Mouse (Mus musculus) embryonic stem cell, embryonic (primary cell): ENCODE results near the gene Acly.

ENCODE experiments used
- CTCF ChIA-PET, 4 experiments: fragments of 300-600 bp in 2 of 4; fragments of 350-600 bp in 2 of 4; sonication (Branson Sonifier 250); formaldehyde crosslinking; loops; one replicate each; lab custom pipeline; 2022; ENCODE audit warnings: inconsistent platforms in 2 of 4; lab: Charles Lee
- POLR2A ChIA-PET, 4 experiments: fragments of 300-600 bp in 2 of 4; fragments of 350-600 bp in 2 of 4; sonication (Branson Sonifier 250); formaldehyde crosslinking; loops; one replicate each; lab custom pipeline; 2022; ENCODE audit warnings: antibody characterized with exemption in 4 of 4, inconsistent platforms in 1 of 4; lab: Charles Lee

Gene Acly

DNA sequence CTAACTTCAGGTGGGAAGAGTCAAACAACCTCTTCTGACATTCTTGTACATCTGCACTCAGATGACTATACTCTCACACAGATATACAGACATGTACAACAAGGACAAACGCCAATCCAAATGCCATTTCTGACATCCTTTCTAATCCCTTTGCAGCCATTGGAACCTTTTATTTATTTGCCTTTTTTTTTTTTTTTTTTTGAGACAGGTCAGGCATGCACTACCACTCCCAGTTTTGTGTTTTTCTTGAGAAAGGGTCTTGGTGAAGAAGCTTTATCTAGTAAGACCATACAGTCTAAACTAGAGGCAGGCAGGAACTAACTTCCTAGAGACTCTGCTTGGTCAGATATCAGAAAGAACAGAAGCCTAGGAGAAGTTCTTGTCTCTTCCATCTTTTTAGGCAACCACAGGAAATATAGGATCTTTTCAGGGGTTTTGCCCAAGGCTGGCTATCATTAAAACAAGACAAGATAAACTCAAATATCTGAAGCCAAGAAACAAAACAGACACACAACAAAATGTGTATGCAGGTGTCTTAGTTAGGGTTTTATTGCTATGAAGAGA, 62.5 kb downstream of the Acly start:
- POLR2A ChIA-PET, result interaction anchor here in 2 of 4 experiments (0.6 to 1.6 kb wide), 6 partner anchors 9 to 833 kb away, joined by 3 to 8 read pairs (median 4); partner anchors contain the start of gene Acly (in 1 of the 2)
- CTCF ChIA-PET, result interaction anchor here in 1 of 4 experiments (0.5 kb wide), 1 partner anchor 40 kb away, joined by 3 read pairs; no protein-coding TSS in a partner anchor

DNA sequence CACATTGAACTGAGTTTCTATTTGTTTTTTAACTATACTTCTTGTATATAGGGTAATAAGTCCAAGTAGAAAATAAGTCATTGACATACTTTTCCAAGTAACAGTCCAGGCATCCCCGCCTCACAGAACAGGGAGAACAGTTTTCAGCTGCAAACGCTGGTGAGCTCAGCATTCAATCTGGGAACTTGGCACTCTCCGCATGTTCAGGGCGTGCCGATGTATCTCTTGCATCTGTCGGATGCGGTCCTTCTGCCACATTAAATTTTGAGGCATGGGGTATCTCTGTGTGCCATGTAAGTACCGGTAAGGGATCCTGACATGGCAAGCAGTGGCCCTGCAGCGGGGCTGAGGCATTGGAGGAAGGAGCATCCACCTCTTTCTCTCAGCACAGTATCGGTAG, 65.1 kb downstream of the Acly start:
- ChIA-PET CTCF (interaction anchor here in 1 of 4 experiments (1.0 kb wide), 1 partner anchor 66 kb away, joined by 3 read pairs; the partner anchor contains the start of gene Jup), POLR2A (interaction anchor here in 3 of 4 experiments (0.9 to 3.9 kb wide), 6 partner anchors 8 to 143 kb away, joined by 3 to 23 read pairs (median 4); partner anchors contain the start of genes Eif1 (in 1 of the 3) and Klhl11 (in 1 of the 3))

DNA sequence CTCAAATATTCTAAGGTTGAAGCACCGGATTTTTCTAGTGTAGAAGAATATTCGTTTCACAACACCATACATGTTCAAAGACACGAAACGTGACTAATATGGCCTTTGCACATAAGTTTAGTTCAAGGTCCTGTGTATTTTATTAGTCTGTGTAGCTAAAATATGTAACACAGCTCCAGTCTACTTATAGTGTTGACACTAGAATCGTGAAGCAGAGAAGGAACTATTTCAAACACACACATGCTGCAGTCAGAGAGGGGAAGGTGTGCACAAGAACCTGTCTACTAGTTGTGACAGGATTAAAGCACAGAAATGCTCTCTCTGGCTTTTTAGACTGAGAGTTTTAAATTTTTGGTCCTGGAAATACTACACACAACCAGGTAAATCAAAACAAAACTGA, 70.1 kb downstream of the Acly start:
- ChIA-PET CTCF (interaction anchor here in 2 of 4 experiments (1.4 to 1.5 kb wide), 2 partner anchors 15 to 304 kb away, joined by 3 to 6 read pairs; partner anchors contain the start of gene Klhl11 (in 1 of the 2)), POLR2A (interaction anchor here in 3 of 4 experiments (1.0 to 4.8 kb wide), 12 partner anchors 10 to 138 kb away, joined by 3 to 30 read pairs (median 6); partner anchors contain the start of genes Klhl11 (in 3 of the 3), Acly (in 1 of the 3), Eif1 (in 1 of the 3) and Jup (in 1 of the 3))

DNA sequence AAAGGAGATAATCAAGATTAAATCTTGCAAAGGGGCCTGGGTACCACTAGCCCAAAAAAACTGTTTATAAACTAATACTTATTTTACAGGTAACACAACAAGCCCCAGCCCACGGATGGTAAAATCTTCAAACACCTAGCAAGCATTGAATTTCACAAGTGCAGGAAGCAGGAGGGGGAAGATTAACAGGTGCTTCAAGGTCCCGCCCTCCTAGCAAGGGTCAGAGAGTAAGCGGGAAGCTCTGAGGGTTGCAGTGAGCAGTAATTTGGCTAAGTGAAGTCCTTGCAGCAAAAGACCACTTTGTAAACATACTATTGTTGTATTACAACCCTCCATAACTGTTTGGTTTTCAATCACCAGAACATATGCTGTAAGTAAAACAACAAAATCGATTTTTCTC, 70.6 kb downstream of the Acly start:
- POLR2A ChIA-PET, result interaction anchor here in 3 of 4 experiments (1.1 to 4.8 kb wide), 12 partner anchors 11 to 137 kb away, joined by 4 to 30 read pairs (median 6); partner anchors contain the start of genes Klhl11 (in 3 of the 3), Acly (in 1 of the 3), Eif1 (in 1 of the 3) and Jup (in 1 of the 3)
- CTCF ChIA-PET, result interaction anchor here in 1 of 4 experiments (1.4 kb wide), 1 partner anchor 305 kb away, joined by 3 read pairs; no protein-coding TSS in a partner anchor

DNA sequence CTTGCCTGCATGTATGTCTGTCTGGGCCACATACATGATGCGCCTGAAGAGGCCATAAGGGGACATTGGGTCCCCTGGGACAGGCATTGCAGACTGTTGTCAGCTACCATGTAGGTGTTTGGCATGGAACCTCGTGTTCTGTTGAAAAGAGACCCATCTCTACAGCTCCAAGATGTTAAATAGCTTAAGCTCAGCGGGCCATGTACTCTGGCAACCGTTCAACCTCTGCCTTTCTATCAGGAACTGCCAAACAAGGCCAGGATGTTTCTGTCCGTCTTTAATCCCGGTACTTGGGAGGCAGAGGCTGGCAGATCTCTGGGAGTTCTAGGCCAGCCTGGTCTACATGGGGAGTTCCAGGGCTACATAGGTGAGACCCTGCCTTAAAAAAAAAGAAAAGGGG, 85.2 kb downstream of the Acly start:
- POLR2A ChIA-PET, result interaction anchor here in 2 of 4 experiments (1.1 to 2.7 kb wide), 8 partner anchors 29 to 87 kb away, joined by 3 to 10 read pairs (median 4); partner anchors contain the start of genes Klhl11 (in 2 of the 2), Acly (in 1 of the 2), Hap1 (in 1 of the 2) and Jup (in 1 of the 2)
- CTCF ChIA-PET, result interaction anchor here in 1 of 4 experiments (0.6 kb wide), 1 partner anchor 1079 kb away, joined by 5 read pairs; no protein-coding TSS in a partner anchor

DNA sequence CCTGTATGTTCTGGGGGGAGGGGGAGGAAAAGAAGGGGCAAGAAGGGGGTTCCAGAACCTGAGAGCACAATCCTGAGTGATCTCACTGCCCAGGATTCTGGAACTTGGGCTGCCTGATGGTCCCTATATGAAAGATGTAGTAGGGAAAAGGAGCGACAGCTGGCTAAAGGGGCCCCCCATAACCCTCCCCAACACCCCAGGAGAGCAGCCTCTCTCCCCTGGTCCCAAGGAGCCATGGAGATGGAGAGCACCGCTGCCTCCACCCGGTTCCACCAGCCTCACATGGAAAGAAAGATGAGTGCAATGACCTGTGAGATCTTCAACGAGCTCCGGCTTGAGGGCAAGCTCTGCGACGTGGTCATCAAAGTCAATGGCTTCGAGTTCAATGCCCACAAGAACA, 86.0 kb downstream of the Acly start, which contains the start of the genes Nt5c3b and Klhl10:
Gene Nt5c3b, minus strand, starts transcription at position 12 of the 400 bp plus-strand sequence.
Gene Klhl10, plus strand, starts transcription at position 121 of the 400 bp plus-strand sequence.
- ChIA-PET CTCF (interaction anchor here in 3 of 4 experiments (0.5 to 1.5 kb wide), 7 partner anchors 16 to 1078 kb away, joined by 3 to 6 read pairs (median 4); no protein-coding TSS in a partner anchor), POLR2A (interaction anchor here (0.7 to 2.7 kb wide), 14 partner anchors 10 to 120 kb away, joined by 3 to 10 read pairs (median 4); partner anchors contain the start of genes Klhl11 (in 3 of the 4) and Acly (in 1 of the 4))

DNA sequence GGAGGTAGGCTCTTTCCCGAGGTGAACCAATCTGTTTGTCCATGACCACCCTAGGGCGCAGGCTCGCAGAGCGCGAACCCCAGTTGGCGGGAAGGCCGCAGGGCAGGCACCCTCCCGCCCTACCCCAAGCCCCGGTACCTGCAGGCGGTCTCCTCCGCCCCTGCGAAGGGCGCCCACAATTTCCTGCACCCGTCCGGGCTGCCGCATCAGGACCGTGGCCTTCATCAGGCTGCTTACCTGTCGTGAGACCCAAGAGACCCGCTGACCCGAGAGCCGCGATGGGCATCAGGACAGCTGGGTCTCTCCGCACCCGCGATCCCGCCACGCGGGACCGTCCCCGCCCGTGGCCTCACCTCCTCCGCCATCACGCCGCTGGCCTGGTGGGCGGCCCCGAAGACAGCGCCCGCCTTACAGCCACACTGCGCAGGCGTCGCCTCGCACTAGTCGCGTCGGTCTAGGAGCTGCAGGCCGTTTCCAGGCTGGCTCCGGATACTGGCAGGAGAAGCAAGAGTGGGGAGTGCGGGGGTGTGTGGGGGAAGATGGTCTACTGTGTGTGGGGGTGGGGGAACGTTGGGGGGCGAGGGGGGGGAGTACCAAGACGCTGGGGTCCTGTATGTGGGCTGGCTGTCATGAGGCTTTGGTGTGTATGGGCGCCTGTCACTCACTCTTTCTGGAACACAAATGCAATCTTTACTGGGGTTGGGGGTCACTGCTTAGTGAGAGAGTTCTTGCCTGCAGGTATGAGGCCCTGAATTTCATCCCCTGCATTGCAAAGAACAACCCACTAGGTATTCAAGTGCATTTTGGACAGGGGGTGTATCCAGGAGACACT, 86.9 kb downstream of the Acly start:
- POLR2A ChIA-PET, result interaction anchor here (0.5 to 2.7 kb wide), 22 partner anchors 9 to 119 kb away, joined by 3 to 10 read pairs (median 4); partner anchors contain the start of genes Klhl11 (in 2 of the 4), Acly (in 1 of the 4) and Hap1 (in 1 of the 4)

DNA sequence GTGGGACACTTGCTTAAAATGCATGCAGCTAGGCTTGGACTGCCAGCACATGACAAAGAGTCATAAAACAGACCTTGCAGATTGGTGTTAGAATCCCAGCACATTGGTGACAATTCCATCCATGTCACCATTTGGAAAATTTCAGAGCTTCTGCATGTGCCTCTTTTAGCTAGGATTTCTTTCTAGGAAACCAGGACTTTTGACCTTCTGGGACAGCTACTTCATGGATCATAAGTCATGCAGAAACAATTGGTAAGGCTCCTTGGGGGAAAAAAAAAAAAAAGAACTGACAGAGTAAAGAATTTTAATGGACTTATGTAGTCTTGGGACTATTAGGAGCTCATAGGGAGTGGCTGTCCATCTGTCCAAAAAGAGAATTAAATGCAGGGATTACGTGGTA, 89.9 kb downstream of the Acly start:
- ChIA-PET POLR2A (interaction anchor here in 3 of 4 experiments (0.6 to 1.7 kb wide), 8 partner anchors 34 to 220 kb away, joined by 3 to 4 read pairs (median 3); partner anchors contain the start of genes Klhl11 (in 2 of the 3) and Eif1 (in 1 of the 3)), CTCF (interaction anchor here in 3 of 4 experiments (0.6 to 1.2 kb wide), 6 partner anchors 13 to 173 kb away, joined by 3 to 5 read pairs (median 3); partner anchors contain the start of genes Jup (in 2 of the 3) and Klhl11 (in 1 of the 3))

More for the DNA sequence above, 86.9 kb downstream of the Acly start:
- CTCF ChIA-PET, result interaction anchor here in 3 of 4 experiments (0.6 to 1.5 kb wide), 7 partner anchors 8 to 158 kb away, joined by 3 to 10 read pairs (median 3); no protein-coding TSS in a partner anchor

DNA sequence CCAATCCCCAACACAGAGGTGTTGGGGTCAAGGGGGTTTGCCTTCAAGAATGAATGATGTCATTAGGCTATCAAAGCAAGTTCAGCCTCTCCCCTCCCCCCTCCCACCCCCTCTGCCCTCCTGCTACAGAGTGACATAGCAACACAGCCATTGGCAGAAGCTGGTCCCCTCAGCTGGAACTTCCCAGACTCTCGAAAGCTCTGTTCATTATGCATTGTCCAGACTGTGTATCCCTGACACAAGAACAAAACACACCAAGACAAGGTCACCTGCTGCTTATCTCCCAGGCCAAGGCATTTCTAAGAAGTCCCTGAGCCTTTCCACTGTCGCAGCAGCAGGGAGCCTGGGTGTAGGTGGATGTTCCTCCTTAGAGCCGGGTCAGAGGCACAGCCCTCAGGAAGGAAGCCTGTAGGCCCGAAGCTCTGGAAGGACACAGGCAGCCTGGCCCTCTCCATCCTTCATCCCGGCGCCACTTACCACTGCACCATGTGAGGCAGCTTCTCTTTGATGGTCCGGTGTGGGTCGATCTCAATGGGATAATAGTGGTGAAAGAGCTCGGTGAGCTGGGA, 92.0 kb downstream of the Acly start:
- ChIA-PET POLR2A (interaction anchor here (0.6 to 2.4 kb wide), 54 partner anchors 8 to 1895 kb away, joined by 3 to 18 read pairs (median 4); partner anchors contain the start of genes Acly (in 2 of the 4), Eif1 (in 2 of the 4), Jup (in 2 of the 4) and Klhl11 (in 2 of the 4)), CTCF (interaction anchor here (0.6 to 1.5 kb wide), 11 partner anchors 22 to 259 kb away, joined by 3 to 10 read pairs (median 4); partner anchors contain the start of gene Klhl11 (in 1 of the 4))

DNA sequence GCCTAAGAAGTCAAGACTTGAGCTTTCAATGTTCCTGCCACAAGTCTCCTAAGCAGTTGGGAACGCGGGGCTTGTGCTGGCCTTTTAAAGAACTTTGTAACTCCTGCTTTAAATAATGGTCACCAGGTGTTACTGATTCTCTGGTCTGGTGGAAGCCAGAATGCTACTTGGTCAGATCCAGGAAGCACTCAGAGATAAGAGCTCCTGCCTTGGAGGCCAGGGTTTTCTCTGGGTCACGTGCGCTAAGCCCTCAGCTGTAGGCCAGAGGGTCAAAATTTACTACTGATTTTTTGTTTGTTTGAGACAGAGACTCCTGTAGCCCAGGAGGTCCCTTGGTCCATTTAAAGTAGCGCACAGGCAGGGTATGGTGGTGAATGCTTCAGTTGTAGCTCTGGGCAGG, 95.8 kb downstream of the Acly start:
- ChIA-PET CTCF (interaction anchor here in 3 of 4 experiments (0.5 to 1.2 kb wide), 7 partner anchors 9 to 314 kb away, joined by 3 to 10 read pairs (median 3); partner anchors contain the start of gene Hap1 (in 1 of the 3)), POLR2A (interaction anchor here in 2 of 4 experiments (0.9 to 2.6 kb wide), 15 partner anchors 9 to 112 kb away, joined by 3 to 8 read pairs (median 4); partner anchors contain the start of genes Klhl10 (in 2 of the 2), Klhl11 (in 2 of the 2), Nt5c3b (in 2 of the 2) and Acly (in 1 of the 2))

DNA sequence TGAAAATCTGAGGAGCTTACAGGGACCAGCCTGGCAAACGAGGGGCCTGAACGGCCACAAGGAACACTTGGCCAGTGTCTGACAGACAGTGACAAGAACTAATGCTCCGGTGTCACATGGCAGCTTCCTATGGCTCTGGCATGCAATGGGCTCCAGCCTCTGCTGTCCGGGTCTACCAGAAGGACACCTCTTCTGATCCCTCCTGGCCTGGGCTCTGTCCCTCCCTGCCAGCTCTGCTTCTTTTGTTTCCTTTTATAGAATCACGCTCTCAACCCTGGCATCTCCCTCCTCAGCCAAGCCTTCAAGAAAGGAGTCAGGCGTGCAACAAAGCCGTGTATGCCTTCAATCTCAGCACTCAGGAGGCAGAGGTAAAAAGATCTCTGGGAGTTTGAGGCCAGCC, 97.7 kb downstream of the Acly start:
- CTCF ChIA-PET, result interaction anchor here in 1 of 4 experiments (0.6 to 1.3 kb wide), 4 partner anchors 22 to 702 kb away, joined by 3 to 4 read pairs (median 3); partner anchors contain the start of gene Nkiras2
- POLR2A ChIA-PET, result interaction anchor here (0.6 to 2.6 kb wide), 14 partner anchors 9 to 189 kb away, joined by 3 to 12 read pairs (median 6); partner anchors contain the start of genes Acly (in 1 of the 4), Eif1 (in 1 of the 4), Fkbp10 (in 1 of the 4) and Jup (in 1 of the 4)

DNA sequence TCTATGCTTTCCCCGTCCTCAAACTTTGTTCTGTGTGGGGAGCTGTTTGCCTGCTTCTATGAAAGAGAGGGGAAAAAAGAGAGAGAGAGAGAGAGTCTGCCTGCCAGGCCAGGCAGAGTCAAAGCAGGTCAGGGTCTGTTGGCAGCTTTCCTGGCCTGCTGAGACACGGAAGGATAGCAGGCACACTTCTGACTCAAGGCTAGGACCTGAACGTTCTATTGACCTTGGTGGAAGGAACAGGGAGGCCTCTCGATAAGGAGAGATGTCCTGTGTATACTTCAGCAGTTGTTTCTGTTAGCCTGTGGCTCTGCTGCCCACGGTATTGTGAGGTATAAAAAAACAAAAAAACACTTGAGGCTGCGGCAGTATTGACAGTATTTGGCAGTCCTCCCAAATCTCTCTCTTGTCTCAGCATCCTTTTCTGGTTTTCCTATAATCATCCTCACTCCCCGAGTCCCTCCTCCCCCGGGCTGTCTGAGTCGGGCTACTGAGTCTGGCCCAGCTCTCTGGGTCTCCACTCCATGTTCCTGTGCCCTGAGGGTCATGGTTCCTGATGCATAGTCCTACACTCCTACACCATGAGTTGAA, 99.1 kb downstream of the Acly start:
- CTCF ChIA-PET, result interaction anchor here in 1 of 4 experiments (1.0 to 1.2 kb wide), 3 partner anchors 15 to 266 kb away, joined by 3 read pairs; no protein-coding TSS in a partner anchor

DNA sequence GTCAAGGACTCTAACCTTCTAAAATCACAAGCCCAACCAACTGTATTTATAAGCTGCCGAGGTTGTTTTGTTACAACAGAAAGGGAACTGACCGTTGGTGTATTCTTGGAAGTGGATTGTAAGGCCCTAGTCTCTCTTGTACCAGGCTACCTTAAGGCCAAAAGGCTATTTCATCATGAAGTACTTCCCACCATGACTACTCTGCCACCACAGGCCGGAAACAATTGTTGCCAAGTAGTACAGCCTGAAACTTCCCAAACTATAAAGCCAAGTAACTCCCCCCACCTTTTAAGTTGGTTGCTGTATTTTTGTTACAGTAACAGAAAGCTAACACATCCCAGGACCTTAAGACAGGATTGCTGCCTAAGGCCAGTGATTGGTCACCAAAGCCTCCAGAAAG, 101.0 kb downstream of the Acly start:
- POLR2A ChIA-PET, result interaction anchor here in 3 of 4 experiments (0.6 to 2.9 kb wide), 8 partner anchors 9 to 148 kb away, joined by 3 to 8 read pairs (median 4); partner anchors contain the start of gene Cnp (in 1 of the 3)
- CTCF ChIA-PET, result interaction anchor here in 2 of 4 experiments (0.6 to 0.8 kb wide), 6 partner anchors 10 to 287 kb away, joined by 3 to 13 read pairs (median 3); partner anchors contain the start of gene Hspb9 (in 1 of the 2)

More for the DNA sequence above, 99.1 kb downstream of the Acly start:
- POLR2A ChIA-PET, result interaction anchor here in 2 of 4 experiments (0.6 to 2.4 kb wide), 20 partner anchors 8 to 287 kb away, joined by 3 to 12 read pairs (median 4); partner anchors contain the start of genes Eif1 (in 2 of the 2), Acly (in 1 of the 2), Fkbp10 (in 1 of the 2) and Jup (in 1 of the 2)
